In genomic region chr11:75913953-75914352, GRCm38 (mm10) we compare ENCODE assay signal across 10 mouse cellular contexts. TPM values are rescaled to one million over a fixed set of nuclear protein-coding genes. Genes with fewer than 3 reads are reported as not detected.
A peak's percentile ranks its signal among the peaks of the same experiment; 100 is the strongest.
DNase-seq lines count a peak whose midpoint lies in the region; ATAC-seq and TF ChIP-seq lines count a peak whose summit lies in the region.
"Had no signal": no experiment of that assay in that cellular context is flagged by ENCODE, and none has a peak within 500 bp of the region (broad histone marks: within the 10 kb centered on the region; RNA-seq: fewer than 3 reads in every experiment).

No protein-coding gene starts in this region.

- no peaks in the 10 kb centered on the region for H3K79me2 ChIP-seq in C2C12 (ENCODE audit: control insufficient read depth, insufficient read depth)

- no peaks in the 10 kb centered on the region for H3K36me3 ChIP-seq in forebrain, postnatal 0 days (ENCODE audit: insufficient read depth)
- H3K36me3 ChIP-seq in forebrain, embryonic 15.5 days = no peaks in the 10 kb centered on the region
- H3K36me3 ChIP-seq in C2C12 (ENCODE audit: control insufficient read depth, insufficient read depth) = no peaks in the 10 kb centered on the region
- H3K36me3 ChIP-seq: hindbrain, embryonic 15.5 days; neural tube, embryonic 13.5 days had no signal

- DNase-seq in forebrain, postnatal 0 days = no peak
- peak; percentile 85 to 86 for DNase-seq in adrenal gland, postnatal 36 days
- peak; percentile 86 for DNase-seq in thymus, postnatal 4 days
- no peak for DNase-seq in cerebellum, adult 9-10 months

- no peak overlapping the region for H3K4me3 ChIP-seq in forebrain, postnatal 0 days (ENCODE audit: low read depth, low read length)
- H3K4me3 ChIP-seq in forebrain, embryonic 15.5 days = no peak overlapping the region
- H3K4me3 ChIP-seq in C2C12 (ENCODE audit: insufficient read depth, poor library complexity, severe bottlenecking) = no peak overlapping the region
- H3K4me3 ChIP-seq: hindbrain, embryonic 15.5 days; neural tube, embryonic 13.5 days had no signal

- H3K9ac ChIP-seq in forebrain, postnatal 0 days = no peak overlapping the region
- H3K9ac ChIP-seq in forebrain, embryonic 15.5 days (replicated peaks) = no peak overlapping the region
- H3K9ac ChIP-seq: hindbrain, embryonic 15.5 days; neural tube, embryonic 13.5 days had no signal

- 57% methylated on average over 3 of the region's 3 CpGs for WGBS in forebrain, postnatal 0 days
- WGBS in forebrain, embryonic 15.5 days = 60% methylated on average over 3 of the region's 3 CpGs

- no peaks in the 10 kb centered on the region for H3K27me3 ChIP-seq in forebrain, postnatal 0 days (ENCODE audit: insufficient read depth, low read length)
- no peaks in the 10 kb centered on the region for H3K27me3 ChIP-seq in forebrain, embryonic 15.5 days
- H3K27me3 ChIP-seq in C2C12 (ENCODE audit: control insufficient read depth, insufficient read depth, insufficient read length) = peaks cover 29% of the 10 kb centered on the region
- H3K27me3 ChIP-seq: hindbrain, embryonic 15.5 days; neural tube, embryonic 13.5 days had no signal

- no peaks in the 10 kb centered on the region for H3K9me3 ChIP-seq in forebrain, postnatal 0 days (ENCODE audit: low read length)
- no peaks in the 10 kb centered on the region for H3K9me3 ChIP-seq in forebrain, embryonic 15.5 days
- H3K9me3 ChIP-seq: hindbrain, embryonic 15.5 days; neural tube, embryonic 13.5 days had no signal

- no peak for ATAC-seq in forebrain, postnatal 0 days
- ATAC-seq in forebrain, embryonic 15.5 days (replicated peaks) = no peak
- ATAC-seq in hematopoietic stem cell, adult 5-6 weeks (replicated peaks in 1 of 2; ENCODE audit: insufficient read depth in 1 of 2, low FRiP score in 2 of 2, low TSS enrichment in 1 of 2, low read depth in 1 of 2, poor library complexity in 2 of 2, severe bottlenecking in 2 of 2) = peak; percentile 87 to 92
- ATAC-seq in megakaryocyte, adult 5-6 weeks (ENCODE audit: poor library complexity, severe bottlenecking) = peak; percentile 94

- H3ac ChIP-seq in C2C12 (ENCODE audit: control insufficient read depth, insufficient read length, low read depth) = no peak overlapping the region

- no peaks in the 10 kb centered on the region; the same call in 1 of the 2 replicates for H3K4me1 ChIP-seq in forebrain, postnatal 0 days (ENCODE audit: insufficient read depth)
- H3K4me1 ChIP-seq in forebrain, embryonic 15.5 days = no peaks in the 10 kb centered on the region
- H3K4me1 ChIP-seq: hindbrain, embryonic 15.5 days; neural tube, embryonic 13.5 days had no signal

- H3K79me3 ChIP-seq in C2C12 (ENCODE audit: low read depth) = no peaks in the 10 kb centered on the region

- no peak overlapping the region for H3K4me2 ChIP-seq in forebrain, postnatal 0 days (ENCODE audit: low read depth)
- no peak overlapping the region for H3K4me2 ChIP-seq in forebrain, embryonic 15.5 days (replicated peaks)
- H3K4me2 ChIP-seq: hindbrain, embryonic 15.5 days; neural tube, embryonic 13.5 days had no signal

- TF ChIP-seq CTCF in forebrain, postnatal 0 days (IDR thresholded peaks at IDR 0.05; ENCODE audit: low read depth) = peak; percentile 52
- TF ChIP-seq CTCF in C2C12 (IDR thresholded peaks at IDR 0.05; ENCODE audit: control insufficient read depth, insufficient read depth, insufficient read length) = peak; percentile 54

- H3K27ac ChIP-seq in forebrain, postnatal 0 days (ENCODE audit: low read depth, low read length) = no peak overlapping the region
- H3K27ac ChIP-seq in forebrain, embryonic 15.5 days (replicated peaks) = no peak overlapping the region
- H3K27ac ChIP-seq: hindbrain, embryonic 15.5 days; neural tube, embryonic 13.5 days had no signal

TF ChIP-seq in C2C12, 6 proteins besides CTCF, POLR2A, EP300 and RAD21:
- TF ChIP-seq CEBPB (IDR thresholded peaks at IDR 0.05; ENCODE audit: low read depth) (no peak), MYOD1 (IDR thresholded peaks at IDR 0.05; ENCODE audit: control insufficient read depth, insufficient read length, low read depth) (no peak), MAX (IDR thresholded peaks at IDR 0.05) (no peak), USF1 (IDR thresholded peaks at IDR 0.05; ENCODE audit: low read depth) (no peak), MYOG (IDR thresholded peaks at IDR 0.05; ENCODE audit: control insufficient read depth, extremely low read depth, insufficient read length) (no peak), FOSL1 (IDR thresholded peaks at IDR 0.05; ENCODE audit: insufficient read depth, low read length, poor library complexity, severe bottlenecking) (no peak)
TF ChIP-seq in C2C12: peak in this region for 0.

RNA-seq across cellular contexts. Expression of gene Rph3al, which starts 24.3 kb away (rescaled TPM):
- total RNA-seq in forebrain, postnatal 0 days (2014; rRNA removed) = 1.4 and 1.9 TPM in 2 replicates
- polyA plus RNA-seq in forebrain, postnatal 0 days (2015; fragmentation: Nextera tagmentation; extraction: Ambion mirVana) = 1.5 and 2.4 TPM in 2 replicates
- 1.1 and 1.5 TPM in 2 replicates for polyA plus RNA-seq in forebrain, embryonic 15.5 days (2015; fragmentation: Nextera tagmentation; extraction: Ambion mirVana)
- polyA plus RNA-seq in C2C12 (2012; fragmentation: generic; extraction: Trizol) = 0.11 TPM
- total RNA-seq in adrenal gland, postnatal 36 days (2021) = 10 to 100 TPM; 14.5 to 14.8 TPM
- 2.6 and 4.4 TPM in 2 replicates for total RNA-seq in hematopoietic stem cell, adult 5-6 weeks (2017)
- total RNA-seq in megakaryocyte, adult 5-6 weeks (2015) = 0.49 and 0.84 TPM in 2 replicates
- total RNA-seq in megakaryocyte, adult 5-6 weeks (2017) = 1.3 TPM in 1 of 2 replicates, not detected in the other

Comparison
In these comparisons a context has a peak if more than half of its experiments do, and no peak if none do; other contexts are left out.
1. ATAC-seq: peak in hematopoietic stem cell, adult 5-6 weeks (2 of 2) and megakaryocyte, adult 5-6 weeks (single experiment); none in forebrain, postnatal 0 days (single experiment) and forebrain, embryonic 15.5 days (single experiment).
2. DNase-seq: peak in adrenal gland, postnatal 36 days (2 of 2) and thymus, postnatal 4 days (single experiment); none in forebrain, postnatal 0 days (single experiment) and cerebellum, adult 9-10 months (single experiment).